Mouse (Mus musculus) cerebellum, adult 2 months (tissue): Measurements from ENCODE around the gene Nlgn1.

Experiments used
- CTCF ChIP-seq: fragments of 200-500 bp; IDR thresholded peaks from 2 replicates; pipeline ENCODE4 v1.5.1; 2011; ENCODE audit warnings: low read depth, mild to moderate bottlenecking, control low read depth, low read length, moderate library complexity, borderline replicate concordance; ENCODE audit not compliant: insufficient read depth
- POLR2A ChIP-seq: fragments of 200-500 bp; IDR thresholded peaks from 2 replicates; pipeline ENCODE4 v1.6.1; 2011; ENCODE audit warnings: low read length, control low read depth, borderline replicate concordance; ENCODE audit not compliant: insufficient read depth

DNA sequence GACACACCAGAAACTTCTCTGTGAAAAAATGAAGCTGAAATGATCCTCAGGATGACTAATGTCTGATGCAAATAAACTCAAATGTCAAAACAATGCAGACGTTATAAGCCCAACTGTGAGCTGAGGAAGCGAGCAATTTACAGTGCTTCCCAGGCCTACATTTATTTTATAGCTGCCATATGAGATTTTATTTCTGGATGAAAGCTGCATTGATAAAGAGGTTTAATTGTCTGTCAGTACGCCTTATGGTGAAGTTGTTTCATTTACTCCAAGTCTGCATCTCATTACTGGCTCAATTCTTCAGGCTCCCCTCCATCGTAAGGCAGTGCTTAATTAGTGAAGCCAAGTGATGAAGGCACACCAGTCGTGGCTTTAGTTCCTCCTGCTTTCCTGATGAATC lies 734.7 kb downstream of the Nlgn1 start:
- no peak for TF ChIP-seq CTCF
- no peak for TF ChIP-seq POLR2A
